Mouse (Mus musculus) intestine, postnatal 0 days (tissue): Measurements from ENCODE around the gene Mlip. TPM values are rescaled to one million over a fixed set of nuclear protein-coding genes. Genes with fewer than 3 reads are reported as not detected.

Experiments used
- ATAC-seq: fragments of 200-750 bp; cut with Nextera tagmentation; 2 replicates; pipeline ENCODE4 v1.8.0; 2017; ENCODE audit warnings: mild to moderate bottlenecking, moderate TSS enrichment, moderate library complexity
- H3K27ac ChIP-seq: fragments of 300-500 bp; sonication (generic); 2 replicates; pipeline ENCODE4 v1.5.1; 2014; ENCODE audit warnings: mild to moderate bottlenecking, low read depth, low read length, moderate library complexity
- H3K27me3 ChIP-seq: fragments of 300-500 bp; sonication (generic); replicated peaks from 2 replicates; pipeline ENCODE4 v1.6.1; 2014; ENCODE audit warnings: low read length, mixed read lengths; ENCODE audit not compliant: control insufficient read depth, insufficient read depth
- H3K36me3 ChIP-seq: fragments of 300-500 bp; sonication (generic); 2 replicates; pipeline ENCODE4 v1.6.1; 2014; ENCODE audit warnings: mild to moderate bottlenecking, moderate library complexity; ENCODE audit not compliant: control insufficient read depth, insufficient read depth
- H3K4me1 ChIP-seq: fragments of 300-500 bp; sonication (generic); replicated peaks from 2 replicates; pipeline ENCODE4 v1.6.1; 2014; ENCODE audit warnings: antibody characterized with exemption, low read length, mixed read lengths; ENCODE audit not compliant: control insufficient read depth, insufficient read depth
- H3K4me2 ChIP-seq: fragments of 300-500 bp; sonication (generic); replicated peaks from 2 replicates; pipeline ENCODE4 v1.6.1; 2014; ENCODE audit warnings: low read depth, mild to moderate bottlenecking, moderate library complexity
- H3K4me3 ChIP-seq: fragments of 300-500 bp; sonication (generic); 2 replicates; pipeline ENCODE4 v1.5.1; 2014; ENCODE audit warnings: low read depth, low read length
- H3K9ac ChIP-seq: fragments of 300-500 bp; sonication (generic); 2 replicates; pipeline ENCODE4 v1.6.1; 2014; ENCODE audit warnings: mild to moderate bottlenecking, low read depth, low read length
- H3K9me3 ChIP-seq: fragments of 300-500 bp; sonication (generic); 2 replicates; pipeline ENCODE4 v1.6.1; 2016; ENCODE audit warnings: mixed run types; ENCODE audit not compliant: control insufficient read depth
- CTCF ChIP-seq: sonication (generic); IDR thresholded peaks from 2 replicates; pipeline ENCODE4 v1.5.1; 2016; ENCODE audit warnings: low read depth, mild to moderate bottlenecking, control low read depth, antibody characterized with exemption, moderate library complexity
- WGBS: fragments of 180-500 bp; shearing (Covaris S2); extraction: QIAGEN DNeasy Blood & Tissue Kit; methylation state at CpG from one replicate; pipeline ENCODE4 v1.1.7; 2014; 5-methylcytosine and 5-hydroxymethylcytosine counted together
- polyA plus RNA-seq: library from polyadenylated mRNA; unstranded; fragments of >200 nt; fragmentation: Nextera tagmentation; extraction: Ambion mirVana; gene quantifications from 2 replicates; pipeline ENCODE4 v1.2.1, GENCODE M21; 2015

The Mlip gene
- polyA plus RNA-seq, 1 experiment from 2014 or later = 0.52 TPM

DNA sequence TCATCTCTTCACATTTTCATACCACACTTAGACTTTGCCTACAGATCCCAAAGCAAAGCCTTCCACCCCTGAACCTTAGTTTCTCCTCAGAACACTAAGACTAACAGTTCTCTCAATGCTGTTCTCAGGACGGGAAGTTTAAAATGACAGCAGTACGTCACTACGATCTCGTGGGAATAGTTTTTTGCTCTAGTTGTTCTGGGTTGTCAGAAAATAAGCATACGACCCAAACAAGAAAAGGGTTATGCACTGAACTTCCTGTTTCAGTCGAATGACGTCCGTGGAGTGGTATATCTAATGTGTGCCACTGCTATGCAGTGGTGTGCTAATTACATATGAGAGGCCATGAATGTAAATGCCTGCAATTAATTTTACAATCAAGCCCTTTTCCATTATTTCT lies 7.9 kb upstream of the Mlip start:
- no peak overlapping the region for H3K9ac ChIP-seq
- ATAC-seq = no peak
- H3K4me3 ChIP-seq = no peak overlapping the region
- no peaks in the 10 kb centered on the region for H3K27me3 ChIP-seq
- 84% methylated on average over 8 of the region's 8 CpGs for WGBS
- TF ChIP-seq CTCF = no peak
- H3K9me3 ChIP-seq = no peaks in the 10 kb centered on the region
- no peak overlapping the region for H3K27ac ChIP-seq
- H3K4me2 ChIP-seq = no peak overlapping the region
- no peaks in the 10 kb centered on the region for H3K36me3 ChIP-seq
- no peaks in the 10 kb centered on the region for H3K4me1 ChIP-seq

DNA sequence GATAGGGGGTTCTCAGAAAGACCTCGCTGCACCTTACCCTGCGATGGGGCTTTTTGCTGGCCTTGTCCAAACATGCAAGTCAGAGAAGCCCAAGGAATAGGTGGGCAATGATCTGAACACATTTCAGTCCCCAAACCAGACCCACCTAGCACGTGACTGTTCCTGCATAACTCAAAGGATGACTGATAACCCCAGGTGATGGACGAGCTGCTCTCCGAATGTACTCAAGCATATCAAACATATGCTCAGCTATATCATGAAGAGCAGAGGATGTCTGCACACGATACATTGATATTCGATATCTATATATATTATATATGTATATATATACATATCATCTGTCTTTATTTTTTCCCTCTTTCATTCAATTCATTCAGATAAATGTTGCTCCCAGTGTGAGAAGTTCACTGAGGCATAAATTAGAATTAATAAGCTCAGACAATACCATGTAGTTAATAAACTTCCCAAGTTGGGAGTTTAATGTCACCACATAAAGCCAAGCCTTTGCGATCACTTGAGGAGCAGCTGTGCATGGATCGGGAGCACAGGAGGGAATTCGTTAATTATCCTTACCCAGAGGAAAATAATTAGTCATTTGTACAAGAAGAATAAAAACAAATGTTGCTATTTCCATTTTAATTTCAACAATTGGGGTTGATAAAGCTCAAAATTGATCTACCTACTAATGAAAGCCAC lies 6.7 kb upstream of the Mlip start:
- no peak for TF ChIP-seq CTCF
- 92% methylated on average over 10 of the region's 10 CpGs for WGBS
- Histone ChIP-seq H3K4me3 (no peak overlapping the region), H3K9ac (no peak overlapping the region), H3K4me2 (no peak overlapping the region), H3K27ac (no peak overlapping the region), H3K36me3 (no peaks in the 10 kb centered on the region), H3K4me1 (no peaks in the 10 kb centered on the region), H3K9me3 (no peaks in the 10 kb centered on the region), H3K27me3 (no peaks in the 10 kb centered on the region)
- ATAC-seq = no peak

DNA sequence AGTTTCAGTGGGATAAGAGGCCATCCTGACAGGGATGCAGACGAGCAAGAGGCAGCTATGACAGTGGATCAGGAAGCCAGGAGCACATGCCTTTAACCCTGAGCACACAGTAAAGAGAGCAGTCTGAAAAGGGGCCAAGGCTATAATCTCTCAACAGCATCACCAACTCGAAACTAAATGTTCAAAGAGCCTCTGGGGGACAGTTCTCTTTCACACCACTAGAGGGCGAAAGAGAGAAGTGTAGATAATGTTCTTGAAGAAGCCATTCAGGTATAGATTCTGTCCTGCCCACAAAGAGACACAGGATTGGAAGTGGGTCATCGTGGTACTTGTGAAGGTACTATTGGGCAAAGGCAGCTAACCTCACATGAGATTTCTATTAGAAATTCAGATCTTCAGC lies 1.2 kb upstream of the Mlip start:
- Histone ChIP-seq H3K4me1 (no peaks in the 10 kb centered on the region), H3K9me3 (no peaks in the 10 kb centered on the region), H3K9ac (no peak overlapping the region), H3K27me3 (no peaks in the 10 kb centered on the region), H3K36me3 (no peaks in the 10 kb centered on the region), H3K27ac (no peak overlapping the region), H3K4me2 (no peak overlapping the region), H3K4me3 (no peak overlapping the region)
- 75% methylated on average over 4 of the region's 4 CpGs for WGBS
- ATAC-seq = no peak
- TF ChIP-seq CTCF = peak; percentile 40

DNA sequence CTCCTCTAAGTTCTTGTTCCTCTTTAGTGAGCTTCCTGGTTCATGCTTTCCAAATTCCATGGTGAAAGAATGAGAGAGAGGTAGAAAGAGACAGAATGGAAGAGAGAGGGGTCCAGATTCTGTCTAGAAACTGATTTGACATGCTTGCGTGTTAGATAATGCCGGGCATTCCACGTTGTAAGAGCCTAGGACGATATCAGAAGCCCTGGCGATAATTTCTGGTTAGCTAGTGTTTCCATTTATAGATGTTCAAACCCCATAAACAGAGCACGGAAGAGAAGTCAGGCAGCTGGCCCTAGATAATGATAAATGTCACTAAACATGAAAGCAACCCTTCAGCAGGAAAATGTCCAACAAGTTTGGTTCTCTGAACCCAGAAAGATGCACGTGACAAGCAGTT lies 5.1 kb downstream of the Mlip start:
- H3K27me3 ChIP-seq = no peaks in the 10 kb centered on the region
- no peaks in the 10 kb centered on the region for H3K36me3 ChIP-seq
- ATAC-seq = no peak
- peak overlapping the region; percentile 27; the same call in 1 of the 2 replicates for H3K4me2 ChIP-seq
- no peak overlapping the region for H3K4me3 ChIP-seq
- H3K27ac ChIP-seq = no peak overlapping the region
- H3K9me3 ChIP-seq = no peaks in the 10 kb centered on the region
- WGBS = 34% methylated on average over 7 of the region's 7 CpGs
- TF ChIP-seq CTCF = no peak
- no peak overlapping the region for H3K9ac ChIP-seq
- no peaks in the 10 kb centered on the region for H3K4me1 ChIP-seq

DNA sequence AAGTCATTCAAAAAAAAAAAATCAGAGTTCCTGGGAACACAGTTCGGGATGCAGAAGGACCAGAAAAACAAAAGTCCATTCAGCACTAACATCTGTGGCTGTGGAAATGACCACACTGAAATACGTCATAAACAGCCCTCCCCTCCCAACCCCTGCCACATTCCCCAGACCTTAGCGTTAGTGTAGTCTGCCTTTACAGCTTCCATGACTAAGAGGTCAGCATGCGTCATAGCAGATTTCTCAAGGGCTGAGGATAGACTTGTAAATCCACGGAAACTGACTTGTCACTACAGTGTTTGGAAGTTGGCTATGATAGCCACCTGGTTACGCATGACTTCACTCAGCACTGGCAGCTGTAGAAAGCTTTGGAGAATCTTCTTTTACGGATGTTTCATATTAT lies 8.5 kb downstream of the Mlip start:
- no peak for TF ChIP-seq CTCF
- H3K4me2 ChIP-seq = no peak overlapping the region
- no peaks in the 10 kb centered on the region for H3K4me1 ChIP-seq
- no peak for ATAC-seq
- H3K9me3 ChIP-seq = no peaks in the 10 kb centered on the region
- no peaks in the 10 kb centered on the region for H3K27me3 ChIP-seq
- H3K9ac ChIP-seq = no peak overlapping the region
- H3K36me3 ChIP-seq = no peaks in the 10 kb centered on the region
- H3K27ac ChIP-seq = no peak overlapping the region
- no peak overlapping the region for H3K4me3 ChIP-seq
- 53% methylated on average over 7 of the region's 7 CpGs for WGBS

DNA sequence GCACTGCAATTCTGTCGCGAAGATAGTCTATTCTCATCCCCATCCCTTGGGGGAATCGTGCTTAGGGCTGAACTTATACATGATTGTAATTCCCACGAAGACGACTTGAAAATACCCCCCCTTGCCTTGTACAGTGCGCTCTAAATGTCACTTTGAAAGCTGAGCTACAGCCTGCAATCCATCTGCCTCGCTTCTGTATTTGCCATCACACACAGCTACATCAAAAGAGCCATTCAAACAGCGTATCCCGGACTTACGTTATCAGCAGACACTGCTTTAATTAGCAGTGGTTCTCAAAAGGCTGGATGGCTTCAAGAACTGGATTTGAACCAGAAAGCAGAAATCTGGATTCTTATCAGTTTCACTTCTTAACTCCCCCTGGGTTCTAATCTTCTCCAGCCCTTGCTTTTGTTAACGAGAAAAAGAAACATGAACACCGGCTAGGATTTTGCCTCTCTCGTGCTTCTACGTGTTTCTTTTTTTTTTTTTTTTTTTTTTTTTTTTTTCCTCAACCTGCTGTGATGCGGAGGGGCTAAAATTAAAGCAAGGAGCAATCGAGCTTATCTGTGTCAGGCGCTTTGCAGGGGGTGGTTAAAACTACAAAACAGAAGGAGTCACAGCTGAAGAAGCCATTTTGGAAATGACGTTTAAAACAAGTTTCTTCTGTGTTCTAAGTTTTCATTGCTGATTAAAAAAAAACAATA lies 12.5 kb downstream of the Mlip start:
- no peaks in the 10 kb centered on the region for H3K27me3 ChIP-seq
- H3K27ac ChIP-seq = no peak overlapping the region
- ATAC-seq = no peak
- no peak overlapping the region for H3K4me3 ChIP-seq
- no peaks in the 10 kb centered on the region for H3K36me3 ChIP-seq
- peak overlapping the region; percentile 47 for H3K4me2 ChIP-seq
- no peak overlapping the region for H3K9ac ChIP-seq
- TF ChIP-seq CTCF = no peak
- WGBS = 30% methylated on average over 18 of the region's 18 CpGs
- no peaks in the 10 kb centered on the region for H3K4me1 ChIP-seq
- no peaks in the 10 kb centered on the region for H3K9me3 ChIP-seq
